25 mouse cellular contexts compared by ENCODE assay signal in the genomic region with DNA sequence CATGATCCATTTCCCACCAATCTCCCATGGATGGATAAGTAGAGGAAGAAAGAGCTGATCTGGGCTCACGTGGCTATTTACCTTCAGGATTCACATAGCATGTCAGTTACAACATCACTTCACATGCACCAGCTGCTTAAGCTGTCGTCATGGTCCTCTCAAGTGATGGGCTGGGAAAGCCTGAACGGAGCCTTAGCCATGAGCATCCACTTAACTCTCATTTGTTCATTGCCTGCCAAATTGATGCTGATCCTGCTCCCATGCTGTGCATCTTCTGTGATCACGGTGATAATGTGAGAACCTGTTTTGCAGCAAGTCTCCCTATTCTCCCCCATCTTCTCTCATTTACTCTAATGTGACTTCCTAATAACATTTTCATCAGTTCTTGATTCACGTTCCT.
A peak's percentile ranks its signal among the peaks of the same experiment; 100 is the strongest.
DNase-seq lines count a peak whose midpoint lies in the region; ATAC-seq and TF ChIP-seq lines count a peak whose summit lies in the region.
"Had no signal": no experiment of that assay in that cellular context is flagged by ENCODE, and none has a peak within 500 bp of the region (broad histone marks: within the 10 kb centered on the region; RNA-seq: fewer than 3 reads in every experiment).

No protein-coding gene starts in this region.

- no peaks in the 10 kb centered on the region for H3K4me1 ChIP-seq in heart, embryonic 10.5 days
- H3K4me1 ChIP-seq: embryonic facial prominence, embryonic 15.5 days; heart, embryonic 15.5 days; hindbrain, embryonic 15.5 days had no signal

- peak; percentile 42 for DNase-seq in heart, embryonic 10.5 days (ENCODE audit: low spot score)
- no peak for DNase-seq in heart, adult 8-10 months (ENCODE audit: low spot score)
- DNase-seq in left cerebral cortex, postnatal 4 days, result peak; percentile 13
- no peak for DNase-seq in left cerebral cortex, adult 18-20 months (ENCODE audit: low spot score in 2 of 2)
- DNase-seq in brain, embryonic 14.5 days (ENCODE audit: low read depth), result peak; percentile 55
- peak; percentile 23 for DNase-seq in retina, embryonic 14.5 days (ENCODE audit: low spot score)
- DNase-seq: adrenal gland, adult 8-10 months; adrenal gland, postnatal 36 days; cerebellum, adult 11 months; cerebellum, adult 9-10 months; cerebellum, postnatal 36 days; forebrain, postnatal 0 days; gastrocnemius, adult 2 months; gastrocnemius, postnatal 25 days; heart, adult 11 months; heart, postnatal 14 days; kidney, adult 18-20 months had no signal

- no peaks in the 10 kb centered on the region for H3K9me3 ChIP-seq in heart, embryonic 10.5 days
- H3K9me3 ChIP-seq: embryonic facial prominence, embryonic 15.5 days; forebrain, embryonic 12.5 days; heart, embryonic 15.5 days; hindbrain, embryonic 15.5 days had no signal

- intact Hi-C loops in left cerebral cortex, postnatal 4 days (cut with DNase I), result no loop called here

- TF ChIP-seq POLR2A in brain, embryonic 14.5 days (IDR thresholded peaks at IDR 0.05; ENCODE audit: borderline replicate concordance, extremely low read depth, insufficient read depth, insufficient read length, poor library complexity, severe bottlenecking), result no peak

- H3K4me3 ChIP-seq in heart, embryonic 10.5 days, result no peak overlapping the region
- H3K4me3 ChIP-seq: embryonic facial prominence, embryonic 15.5 days; erythroblast, embryonic 14.5 days; forebrain, embryonic 12.5 days; gastrocnemius, adult 2 months; heart, embryonic 15.5 days; hindbrain, embryonic 15.5 days had no signal

- no peak for ATAC-seq in erythroid progenitor cell, adult 5-6 weeks (replicated peaks; ENCODE audit: low FRiP score, poor library complexity, severe bottlenecking)
- ATAC-seq: CD4-positive, CD25-positive, alpha-beta regulatory T cell, adult 4 months; forebrain, postnatal 0 days had no signal

- 59% methylated on average over 5 of the region's 5 CpGs for WGBS in heart, embryonic 10.5 days

- no peak for TF ChIP-seq CTCF in brain, embryonic 14.5 days (IDR thresholded peaks at IDR 0.05; ENCODE audit: borderline replicate concordance, extremely low read depth, insufficient read depth, insufficient read length)

- H3K27ac ChIP-seq in heart, embryonic 10.5 days, result no peak overlapping the region
- H3K27ac ChIP-seq: embryonic facial prominence, embryonic 15.5 days; forebrain, embryonic 12.5 days; gastrocnemius, adult 2 months; heart, embryonic 15.5 days; hindbrain, embryonic 15.5 days had no signal

- H3K27me3 ChIP-seq in heart, embryonic 10.5 days (ENCODE audit: insufficient read depth, poor library complexity, severe bottlenecking), result no peaks in the 10 kb centered on the region
- H3K27me3 ChIP-seq: embryonic facial prominence, embryonic 15.5 days; forebrain, embryonic 12.5 days; heart, embryonic 15.5 days; hindbrain, embryonic 15.5 days had no signal

- no peaks in the 10 kb centered on the region for H3K36me3 ChIP-seq in heart, embryonic 10.5 days
- H3K36me3 ChIP-seq: embryonic facial prominence, embryonic 15.5 days; forebrain, embryonic 12.5 days; G1E; heart, embryonic 15.5 days; hindbrain, embryonic 15.5 days had no signal

Comparison
In these comparisons a context has a peak if more than half of its experiments do, and no peak if none do; other contexts are left out.
1. DNase-seq: peak in heart, embryonic 10.5 days (single experiment), left cerebral cortex, postnatal 4 days (single experiment), brain, embryonic 14.5 days (single experiment) and retina, embryonic 14.5 days (single experiment); none in heart, adult 8-10 months (single experiment) and left cerebral cortex, adult 18-20 months (0 of 2).